Mouse (Mus musculus) brain, adult 2 months (tissue): ENCODE results near the gene Spem1.

Experiments
- DNase-seq: peaks from one replicate; pipeline ENCODE4 v3.0.0; 2011; ENCODE audit warnings: low read depth, low spot score

Gene Spem1

DNA sequence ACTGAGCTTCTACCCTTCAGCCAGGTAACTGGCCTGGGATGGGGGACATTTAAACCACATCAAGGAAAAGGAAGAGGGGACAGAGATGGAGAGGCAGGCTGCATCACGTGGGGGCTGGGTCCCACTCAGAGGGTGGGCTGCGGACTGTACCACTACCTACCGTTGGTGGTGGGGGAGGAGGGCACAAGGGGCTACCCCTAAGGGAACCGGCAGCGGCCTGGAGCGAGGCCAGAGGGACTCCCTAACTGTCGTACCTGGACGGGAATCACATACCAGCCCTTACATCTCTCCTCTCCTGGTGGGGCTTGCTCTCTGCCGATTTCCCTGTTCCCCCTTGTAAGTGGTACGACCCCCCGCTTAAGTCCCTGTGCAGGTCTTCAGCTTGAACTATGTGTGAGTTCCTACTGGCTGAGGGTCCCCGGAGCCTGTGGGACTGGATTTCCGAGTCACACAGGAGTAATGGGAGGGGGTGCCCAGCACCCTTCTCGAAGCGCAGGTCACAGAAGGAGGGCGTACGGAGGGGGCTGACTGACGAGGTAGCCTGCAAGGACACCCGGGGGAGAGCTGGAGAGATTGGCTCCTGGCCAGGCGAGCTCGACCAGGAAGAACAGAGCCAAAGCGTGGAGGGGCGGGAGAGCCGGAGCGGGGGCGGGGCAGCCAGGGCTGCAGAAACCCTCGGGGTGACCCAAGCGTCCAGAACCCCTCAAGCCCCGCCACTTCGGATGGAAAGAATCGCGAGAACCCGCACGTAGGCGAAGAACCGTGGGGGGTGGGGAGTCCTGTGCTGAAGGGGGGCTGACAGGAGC is 21.4 kb downstream of the Spem1 start:
- peak; percentile 60 for DNase-seq

DNA sequence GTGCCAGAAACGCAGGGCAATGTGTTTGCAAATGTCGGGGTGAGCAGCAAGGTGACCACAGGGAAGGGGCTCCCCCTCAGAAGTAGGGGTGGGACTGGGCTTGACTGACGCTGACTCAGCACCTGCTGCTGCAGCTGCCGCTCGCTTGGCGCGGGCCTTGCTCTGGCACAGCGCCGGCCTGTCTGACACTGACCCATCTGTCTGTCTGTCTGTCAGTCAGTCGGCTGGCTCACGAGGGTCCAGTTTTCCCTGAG is 21.9 kb downstream of the Spem1 start:
- peak; percentile 48 for DNase-seq

DNA sequence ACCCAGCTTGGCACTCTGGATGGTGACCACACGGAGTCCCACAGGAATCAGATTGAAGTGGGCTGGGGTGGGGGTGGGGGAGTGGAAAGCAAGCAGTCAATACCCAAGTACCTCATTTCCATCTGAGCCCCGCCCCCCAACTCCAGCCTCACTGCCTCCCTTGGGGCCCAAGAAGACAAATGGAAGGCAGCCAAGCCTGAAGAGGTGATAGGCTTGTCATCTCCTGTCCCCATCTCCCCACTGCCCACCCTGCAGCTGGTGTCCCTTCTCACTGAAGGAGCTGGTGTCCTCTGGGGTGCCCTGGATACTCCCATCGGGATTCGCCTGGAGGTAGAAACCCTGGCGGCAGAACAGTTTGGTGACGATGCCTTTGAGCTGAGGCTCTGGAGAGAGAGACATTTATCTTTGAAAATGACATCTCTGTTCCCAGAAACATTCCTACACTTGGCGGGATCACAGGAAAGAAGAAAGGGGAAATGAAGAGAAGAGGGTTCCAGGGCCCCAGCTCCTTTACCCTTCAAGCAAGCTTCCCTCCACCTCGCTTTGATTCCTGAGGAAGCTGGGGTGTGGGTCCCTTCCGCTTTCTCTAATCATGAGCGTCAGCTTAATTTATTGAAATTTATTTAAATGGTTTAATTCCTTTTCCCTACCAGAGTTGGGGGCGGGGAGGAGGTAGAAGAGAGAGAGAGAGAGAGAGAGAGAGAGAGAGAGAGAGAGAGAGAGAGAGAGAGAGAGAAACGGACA is 22.4 kb downstream of the Spem1 start:
- no peak for DNase-seq

DNA sequence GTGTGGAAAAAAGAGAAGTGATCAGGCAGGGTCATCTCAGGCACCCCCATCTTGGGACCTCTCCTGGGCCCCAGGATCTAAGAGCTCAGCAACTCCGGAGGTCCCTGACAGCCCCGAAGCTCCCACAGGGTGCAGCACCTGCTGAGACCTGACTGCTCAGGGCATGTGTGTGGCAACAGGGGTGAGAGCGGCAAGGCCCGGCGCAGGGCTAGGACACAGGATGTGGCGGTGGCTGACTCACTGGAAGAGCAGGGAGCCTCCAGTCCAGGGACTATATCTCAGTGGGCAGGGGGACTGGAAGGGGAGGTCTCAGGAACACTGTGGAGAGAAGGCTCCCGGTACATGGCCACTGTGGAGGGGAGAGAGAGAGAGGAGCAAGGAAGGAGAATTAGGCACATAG is 24.1 kb downstream of the Spem1 start:
- no peak for DNase-seq

DNA sequence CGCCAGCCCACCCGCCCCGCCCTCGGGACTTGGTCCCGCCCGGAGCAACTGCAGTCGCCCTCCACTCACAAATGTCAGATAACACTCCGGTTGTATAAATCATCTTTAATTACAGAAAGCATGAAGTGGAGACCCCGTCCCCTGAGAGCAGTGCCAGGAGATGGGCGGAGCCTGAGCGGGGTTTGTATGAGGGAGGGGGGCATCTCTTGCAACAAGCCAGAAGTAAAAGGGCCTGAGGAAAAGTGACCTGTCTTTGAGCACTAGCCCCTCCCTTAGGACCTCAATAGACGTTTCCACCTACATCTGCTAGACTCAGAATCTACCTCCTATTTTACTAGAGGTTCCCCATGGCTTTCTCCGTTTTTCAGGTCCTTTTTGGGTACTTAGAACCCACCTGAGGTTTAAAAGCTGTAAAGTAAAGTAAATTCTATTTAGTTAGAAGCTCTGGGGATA is 26.0 kb downstream of the Spem1 start:
- no peak for DNase-seq

DNA sequence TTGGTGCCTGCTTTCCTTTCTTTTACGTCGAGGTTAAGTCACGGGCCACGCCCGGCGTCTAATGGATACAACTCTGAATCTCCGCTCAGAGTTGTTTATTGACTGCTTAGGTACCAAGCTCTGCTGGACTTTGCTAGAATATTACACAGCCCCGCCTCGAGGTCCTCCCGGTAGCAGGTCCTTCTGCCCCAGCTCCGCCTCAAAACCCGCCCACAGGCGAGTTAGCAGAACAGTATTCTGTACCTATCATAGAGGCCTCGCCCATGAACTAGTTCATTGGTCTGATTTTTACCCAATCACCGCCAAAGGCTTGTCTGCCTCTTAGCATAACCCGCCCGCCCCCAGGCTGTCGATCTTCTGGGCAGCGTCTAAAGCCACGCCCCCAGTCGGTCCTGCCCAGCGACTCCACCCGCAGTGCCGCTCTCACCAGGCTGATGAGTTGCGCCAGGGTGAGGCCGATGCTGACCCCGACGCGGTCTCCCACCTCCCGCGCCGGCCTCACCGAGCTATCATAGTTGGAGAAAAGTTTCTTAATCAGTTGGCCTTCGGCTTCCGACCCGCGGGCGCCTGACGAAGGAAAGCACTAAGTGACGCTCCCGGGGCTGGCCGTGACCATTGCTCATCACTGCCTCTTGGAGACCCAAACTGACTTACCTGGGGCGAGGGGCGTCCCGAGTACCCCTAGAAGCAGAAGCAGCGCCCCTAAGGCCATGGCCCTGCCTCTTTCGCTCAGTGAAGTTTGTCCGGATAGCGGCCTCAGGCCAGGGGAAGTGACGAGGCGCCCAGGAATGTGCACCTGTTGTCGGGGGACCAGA is 26.6 kb downstream of the Spem1 start, which contains the start of gene Chrnb1:
TSS of gene Chrnb1 (minus strand) at position 776 of the 815 bp plus-strand sequence.
- DNase-seq: peak; percentile 97

DNA sequence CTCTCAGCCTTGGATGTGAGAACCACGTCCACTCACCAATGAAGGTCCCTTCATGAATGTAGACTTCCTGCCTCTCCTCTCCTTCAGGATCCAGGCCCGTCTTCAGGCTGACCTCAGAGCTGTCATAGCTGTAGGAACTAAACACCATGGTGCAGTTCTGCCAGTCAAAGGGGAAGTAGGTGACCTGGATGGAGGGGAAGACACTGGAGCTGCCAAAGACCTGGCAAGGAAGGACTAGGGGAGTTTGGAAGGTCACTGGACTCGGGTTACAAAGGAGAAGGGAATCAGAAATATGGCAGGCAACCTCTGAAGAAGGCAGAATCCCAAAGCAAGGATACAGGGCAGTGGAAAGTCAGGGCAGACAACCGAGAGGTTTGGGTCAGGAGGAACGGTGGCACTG is 28.6 kb downstream of the Spem1 start:
- no peak for DNase-seq

DNA sequence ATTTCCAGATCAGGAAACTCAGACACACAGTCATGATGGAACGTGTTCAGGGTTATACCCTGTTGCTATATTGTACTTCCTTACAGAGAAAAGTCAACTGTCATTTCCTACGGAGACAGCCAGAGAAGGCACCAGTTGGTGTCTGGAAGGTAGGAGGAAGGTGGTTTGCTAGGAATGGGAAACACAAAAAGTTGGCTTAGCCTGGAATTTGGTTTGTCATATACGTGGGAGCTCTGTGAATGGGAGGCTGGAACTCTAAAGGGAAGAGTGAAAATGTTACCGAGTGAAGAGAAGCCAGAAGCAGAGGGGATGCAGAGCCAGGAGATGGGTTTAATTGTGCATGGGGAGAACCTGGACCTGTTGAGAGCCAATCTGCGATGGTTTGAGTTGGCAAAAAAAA is 30.6 kb downstream of the Spem1 start:
- DNase-seq: peak; percentile 73

DNA sequence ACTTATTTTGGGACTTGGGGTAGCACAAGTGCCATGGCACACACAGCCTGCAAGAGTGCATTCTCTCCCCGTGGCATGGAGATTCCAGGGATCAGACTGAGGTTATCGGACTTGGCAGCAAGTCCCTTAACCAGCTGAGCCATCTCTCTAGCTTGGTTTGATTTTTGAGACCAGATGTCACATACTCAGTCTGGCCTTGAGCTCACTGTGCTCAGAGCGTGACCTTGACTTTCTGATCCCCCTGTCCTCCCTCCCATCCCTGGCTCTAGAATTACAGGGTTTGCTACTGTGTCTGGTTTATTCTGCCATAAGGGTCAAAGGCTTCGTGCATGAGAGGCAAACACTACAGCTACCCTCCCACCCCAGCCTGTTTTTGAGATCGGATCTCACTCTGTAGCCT is 32.5 kb downstream of the Spem1 start:
- no peak for DNase-seq

DNA sequence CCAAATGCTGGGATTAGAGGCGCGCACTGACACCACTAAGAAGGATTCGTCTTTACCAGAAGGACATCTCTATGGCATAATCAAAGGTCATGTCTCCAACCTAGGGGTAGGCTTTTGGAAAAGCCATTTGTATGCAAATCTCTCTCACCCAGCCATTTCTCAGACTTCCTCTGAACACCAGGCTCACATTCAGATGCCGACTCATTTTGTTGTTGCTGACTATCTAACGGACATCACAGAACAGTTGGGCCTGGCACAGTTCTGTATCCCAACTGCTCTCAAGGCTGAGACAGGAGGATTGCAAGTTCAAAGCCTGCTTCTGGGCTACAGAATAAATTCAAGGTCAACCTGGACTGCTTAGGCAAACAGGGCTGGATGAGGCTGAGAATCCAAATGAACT is 34.7 kb downstream of the Spem1 start:
- no peak for DNase-seq

DNA sequence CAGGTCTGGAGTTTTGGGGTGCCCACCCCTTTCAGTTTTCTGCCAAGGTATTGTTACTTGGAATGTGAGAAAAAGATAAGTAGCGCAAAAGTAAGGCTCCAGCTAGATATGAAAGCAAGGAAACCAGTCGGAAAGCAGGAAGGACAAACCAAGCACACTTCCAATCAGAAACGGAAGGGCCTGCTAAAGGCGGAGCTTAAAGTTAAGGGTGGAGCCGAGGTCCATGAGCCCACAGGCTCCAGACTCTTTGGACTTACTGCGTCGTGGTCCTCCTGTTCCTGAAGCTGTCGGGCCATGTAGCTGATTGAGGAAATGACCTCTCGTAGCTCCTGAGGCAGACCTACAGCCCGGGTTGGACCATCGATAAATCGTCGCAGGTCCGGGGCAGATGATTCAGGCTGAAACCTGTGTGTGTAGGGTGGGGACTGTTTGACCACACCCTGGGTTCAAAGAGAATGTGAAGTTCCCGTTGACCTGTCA is 37.1 kb downstream of the Spem1 start:
- DNase-seq: no peak

DNA sequence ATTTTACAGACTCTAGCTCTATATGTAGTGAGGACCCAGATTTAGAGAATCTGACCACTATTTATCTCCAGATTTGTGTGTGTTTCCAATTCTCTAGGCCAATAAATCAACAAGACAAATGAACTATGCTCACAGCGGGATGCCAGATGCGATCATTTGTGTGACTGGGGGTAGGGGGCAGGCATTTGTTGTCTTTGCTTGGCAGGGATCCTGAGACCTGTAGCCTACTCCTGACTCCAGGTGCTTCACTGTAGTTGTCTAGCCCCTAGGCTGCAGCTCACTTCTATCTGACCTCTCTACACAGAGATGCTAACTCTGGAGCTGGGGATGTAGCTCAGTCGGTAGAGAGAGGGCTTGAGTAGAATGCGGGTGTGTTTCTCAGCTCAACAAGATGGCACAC is 40.2 kb downstream of the Spem1 start:
- DNase-seq: no peak

DNA sequence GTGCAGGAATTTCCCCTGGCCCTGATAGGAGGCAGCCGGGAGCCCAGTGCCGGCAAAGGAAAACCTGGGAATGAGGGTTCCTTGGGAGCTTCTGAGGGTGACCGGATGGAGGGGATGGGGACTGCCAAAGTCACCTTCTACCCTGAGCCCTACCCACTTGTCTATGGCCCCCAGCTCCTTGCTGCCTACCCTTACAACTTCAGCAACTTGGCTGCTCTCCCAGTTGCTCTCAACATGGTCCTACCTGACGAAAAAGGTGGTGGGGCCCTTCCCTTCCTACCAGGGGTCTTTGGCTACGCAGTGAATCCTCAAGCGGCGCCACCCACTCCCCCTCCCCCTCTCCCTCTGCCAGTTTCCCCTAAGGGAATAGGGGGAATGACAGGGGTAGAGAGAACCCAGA is 43.0 kb downstream of the Spem1 start:
- no peak for DNase-seq

DNA sequence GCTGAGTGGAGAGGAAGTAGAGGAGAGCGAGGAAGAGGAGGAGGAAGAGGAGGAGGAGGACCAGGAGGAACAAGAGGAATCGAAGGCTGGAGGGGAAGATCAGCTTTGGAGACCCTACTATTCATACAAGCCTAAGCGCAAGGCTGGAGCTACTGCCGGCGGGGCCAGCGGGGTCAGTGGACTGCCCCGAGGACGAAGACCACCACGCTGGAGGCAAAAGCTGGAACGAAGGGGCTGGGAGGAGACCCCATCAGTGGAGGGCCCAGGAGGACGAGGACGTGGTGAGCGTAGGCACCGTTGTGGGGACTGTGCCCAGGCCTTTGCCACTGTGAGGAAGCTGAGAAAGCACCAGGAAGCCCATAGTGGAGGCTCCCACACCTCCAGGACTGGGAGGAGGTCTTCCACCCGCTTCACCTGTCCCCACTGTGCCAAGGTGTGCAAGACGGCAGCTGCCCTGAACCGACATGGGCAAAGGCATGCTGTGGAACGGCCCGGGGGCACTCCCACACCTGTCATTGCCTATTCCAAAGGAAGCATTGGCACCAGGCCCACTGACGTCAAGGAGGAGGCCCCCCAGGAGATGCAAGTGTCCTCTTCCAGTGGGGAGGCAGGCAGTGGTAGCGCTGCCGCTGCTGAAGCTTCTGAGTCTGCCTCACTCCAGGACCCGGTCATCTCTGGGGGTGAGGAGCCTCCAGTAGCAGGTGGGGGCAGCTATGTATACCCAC is 43.6 kb downstream of the Spem1 start:
- peak; percentile 42 for DNase-seq

DNA sequence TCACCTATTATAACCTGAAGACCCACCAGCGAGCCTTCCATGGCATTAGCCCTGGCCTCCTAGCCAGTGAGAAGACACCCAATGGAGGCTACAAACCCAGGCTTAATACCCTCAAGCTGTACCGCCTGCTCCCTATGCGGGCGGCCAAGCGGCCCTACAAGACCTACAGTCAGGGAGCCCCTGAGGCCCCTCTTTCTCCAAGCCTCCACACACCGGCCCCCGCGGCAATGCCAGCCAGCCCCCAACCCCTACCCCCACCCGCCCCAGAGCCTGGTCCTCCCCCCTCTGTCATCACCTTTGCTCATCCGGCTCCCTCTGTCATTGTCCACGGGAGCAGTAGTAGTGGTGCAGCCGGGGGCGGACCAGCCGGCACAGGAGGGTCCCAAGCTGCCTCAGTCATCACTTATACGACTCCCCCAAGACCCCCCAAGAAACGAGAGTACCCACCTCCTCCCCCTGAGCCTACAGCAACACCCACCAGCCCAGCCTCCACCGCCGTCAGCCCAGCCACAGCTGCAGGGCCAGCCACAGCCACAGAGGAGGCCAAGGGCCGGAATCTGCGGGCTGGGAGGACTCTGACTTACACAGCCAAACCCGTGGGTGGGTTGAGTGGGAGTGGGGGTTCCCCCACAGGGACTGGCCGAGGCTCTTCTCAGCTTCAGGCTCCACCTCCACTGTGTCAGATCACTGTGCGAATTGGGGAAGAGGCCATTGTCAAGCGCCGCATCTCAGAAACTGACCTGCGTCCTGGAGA is 44.3 kb downstream of the Spem1 start:
- DNase-seq: no peak

DNA sequence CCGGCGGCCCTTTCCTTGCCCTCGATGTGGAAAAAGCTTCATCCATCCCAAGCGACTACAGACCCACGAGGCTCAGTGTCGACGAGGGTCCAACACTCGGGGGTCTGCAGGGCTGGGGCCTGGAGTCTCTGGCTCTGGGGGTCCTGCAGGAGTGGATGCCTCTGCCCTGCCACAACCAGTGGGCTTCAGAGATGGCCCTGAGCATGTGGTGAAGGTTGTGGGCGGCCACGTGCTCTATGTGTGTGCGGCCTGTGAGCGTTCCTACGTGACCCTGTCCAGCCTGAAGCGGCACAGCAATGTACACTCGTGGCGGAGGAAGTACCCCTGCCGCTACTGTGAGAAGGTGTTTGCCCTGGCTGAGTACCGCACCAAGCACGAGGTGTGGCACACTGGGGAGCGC is 45.5 kb downstream of the Spem1 start:
- DNase-seq: no peak

DNA sequence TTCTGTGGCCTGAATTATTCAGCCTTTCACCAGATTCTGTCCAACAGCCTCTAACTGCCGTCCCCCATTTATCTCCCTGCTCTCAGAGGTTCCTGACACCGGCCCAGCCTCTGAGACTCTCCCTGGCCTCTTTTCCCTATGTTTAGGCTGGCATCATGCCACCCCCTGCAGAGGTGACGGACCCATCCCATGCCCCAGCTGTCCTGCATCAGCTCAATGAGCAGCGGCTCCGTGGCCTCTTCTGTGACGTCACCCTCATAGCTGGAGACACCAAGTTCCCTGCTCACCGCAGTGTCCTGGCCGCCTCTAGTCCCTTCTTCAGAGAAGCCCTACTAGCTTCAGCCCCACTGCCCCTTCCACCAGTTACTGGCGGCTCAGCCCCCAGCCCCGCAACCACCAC is 46.3 kb downstream of the Spem1 start:
- no peak for DNase-seq

DNA sequence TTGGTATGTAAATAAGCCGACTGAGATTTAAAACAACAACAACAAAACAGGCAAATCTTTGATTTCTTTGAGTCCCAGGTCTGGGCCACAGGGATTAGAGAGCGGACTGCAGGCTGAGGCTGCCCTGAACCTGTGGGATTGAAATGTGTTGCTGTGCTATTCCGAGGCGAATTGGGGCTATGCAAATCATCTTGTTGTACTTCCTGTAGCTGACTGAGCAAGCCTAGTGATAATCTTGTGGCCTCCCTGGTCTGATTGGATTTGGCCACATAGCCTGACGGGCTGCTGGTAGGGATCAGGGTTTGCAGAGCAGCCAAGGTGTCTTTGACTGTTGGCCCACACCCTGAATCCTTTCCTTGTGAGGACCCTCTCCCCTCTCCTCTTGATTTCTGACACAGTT is 47.0 kb downstream of the Spem1 start:
- DNase-seq: no peak
